7 mouse cellular contexts compared by ENCODE assay signal in genomic region chr2:163968581-163968980, GRCm38 (mm10). TPM values are rescaled to one million over a fixed set of nuclear protein-coding genes. Genes with fewer than 3 reads are reported as not detected.
A peak's percentile ranks its signal among the peaks of the same experiment; 100 is the strongest.
DNase-seq lines count a peak whose midpoint lies in the region; ATAC-seq and TF ChIP-seq lines count a peak whose summit lies in the region.

No protein-coding gene starts in this region.

- no peaks in the 10 kb centered on the region for H3K9me3 ChIP-seq in kidney, postnatal 0 days (replicated peaks; ENCODE audit: low read length)

- no peaks in the 10 kb centered on the region for H3K36me3 ChIP-seq in kidney, postnatal 0 days (ENCODE audit: insufficient read depth, low read length)

- TF ChIP-seq POLR2A in bone marrow macrophage, adult 2 months (IDR thresholded peaks at IDR 0.05; ENCODE audit: borderline replicate concordance, low read depth, low read length): no peak

- peak; percentile 58 for DNase-seq in urinary bladder, postnatal 14 days (ENCODE audit: low spot score)
- DNase-seq in urinary bladder, postnatal 4 days (ENCODE audit: low spot score in 2 of 2): no peak
- peak; percentile 78 for DNase-seq in kidney, postnatal 0 days (ENCODE audit: low spot score)
- DNase-seq in lung, adult 18-20 months: peak; percentile 37 to 39
- DNase-seq in retina, adult 2 months (ENCODE audit: low read depth, low spot score): peak; percentile 50

- 0 out of 2 replicates have a peak, but pooled peaks have one; percentile 64 for ATAC-seq in erythroblast, adult 5-6 weeks (replicated peaks; ENCODE audit: low FRiP score, poor library complexity, severe bottlenecking)
- no peak for ATAC-seq in kidney, postnatal 0 days (replicated peaks; ENCODE audit: low FRiP score, low read depth)

- no peaks in the 10 kb centered on the region for H3K27me3 ChIP-seq in kidney, postnatal 0 days (ENCODE audit: insufficient read depth, low read length)

- peak; percentile 86 for TF ChIP-seq CTCF in bone marrow macrophage, adult 2 months (IDR thresholded peaks at IDR 0.05; ENCODE audit: low read depth, low read length)
- TF ChIP-seq CTCF in kidney, postnatal 0 days (IDR thresholded peaks at IDR 0.05; ENCODE audit: low read depth): peak; percentile 97

- H3K9ac ChIP-seq in kidney, postnatal 0 days (ENCODE audit: low read depth, low read length): no peak overlapping the region

- H3K27ac ChIP-seq in bone marrow macrophage, adult 2 months (ENCODE audit: insufficient read depth, low read depth, low read length): no peak overlapping the region
- H3K27ac ChIP-seq in kidney, postnatal 0 days: no peak overlapping the region

- WGBS in kidney, postnatal 0 days: 1% methylated on average over 5 of the region's 5 CpGs

- no peak overlapping the region for H3K4me3 ChIP-seq in bone marrow macrophage, adult 2 months (ENCODE audit: insufficient read depth, low read length)
- H3K4me3 ChIP-seq in kidney, postnatal 0 days (replicated peaks; ENCODE audit: low read depth, low read length): no peak overlapping the region

- H3K4me2 ChIP-seq in kidney, postnatal 0 days (ENCODE audit: low read length): no peak overlapping the region

- no peaks in the 10 kb centered on the region for H3K4me1 ChIP-seq in bone marrow macrophage, adult 2 months (ENCODE audit: control insufficient read depth, insufficient read depth, low read length)
- H3K4me1 ChIP-seq in kidney, postnatal 0 days (replicated peaks; ENCODE audit: insufficient read depth, low read length): no peaks in the 10 kb centered on the region; the same call in 1 of the 2 replicates

RNA-seq across cellular contexts. Expression of gene Ywhab, which starts 26.2 kb away (rescaled TPM):
- 157 and 160 TPM in 2 replicates for polyA plus RNA-seq in bone marrow macrophage, adult 2 months (2012; ENCODE audit: insufficient read depth, insufficient read length, missing spikeins)
- total RNA-seq in erythroblast, adult 5-6 weeks (2015; ENCODE audit: low replicate concordance): 49.3 and 49.6 TPM in 2 replicates
- total RNA-seq in erythroblast, adult 5-6 weeks (2017; ENCODE audit: low replicate concordance): 18.8 and 25.1 TPM in 2 replicates
- 261 and 288 TPM in 2 replicates for polyA plus RNA-seq in kidney, postnatal 0 days (2015; fragmentation: Nextera tagmentation; extraction: Ambion mirVana)

RNA-seq across cellular contexts. Expression of gene Rims4, which starts 50.1 kb away (rescaled TPM):
- not detected in 2 replicates for polyA plus RNA-seq in bone marrow macrophage, adult 2 months (2012; ENCODE audit: insufficient read depth, insufficient read length, missing spikeins)
- not detected in 2 replicates for total RNA-seq in erythroblast, adult 5-6 weeks (2015; ENCODE audit: low replicate concordance)
- total RNA-seq in erythroblast, adult 5-6 weeks (2017; ENCODE audit: low replicate concordance): not detected in 2 replicates
- 0.33 and 0.50 TPM in 2 replicates for polyA plus RNA-seq in kidney, postnatal 0 days (2015; fragmentation: Nextera tagmentation; extraction: Ambion mirVana)

RNA-seq across cellular contexts. Expression of gene Pabpc1l, which starts 56.7 kb away (rescaled TPM):
- polyA plus RNA-seq in bone marrow macrophage, adult 2 months (2012; ENCODE audit: insufficient read depth, insufficient read length, missing spikeins): 2.5 and 3.2 TPM in 2 replicates
- 2.3 TPM in 1 of 2 replicates, not detected in the other for total RNA-seq in erythroblast, adult 5-6 weeks (2015; ENCODE audit: low replicate concordance)
- not detected in 2 replicates for total RNA-seq in erythroblast, adult 5-6 weeks (2017; ENCODE audit: low replicate concordance)
- polyA plus RNA-seq in kidney, postnatal 0 days (2015; fragmentation: Nextera tagmentation; extraction: Ambion mirVana): 2.7 and 4.0 TPM in 2 replicates

Comparison
In these comparisons a context has a peak if more than half of its experiments do, and no peak if none do; other contexts are left out.
1. DNase-seq: peak in urinary bladder, postnatal 14 days (single experiment), kidney, postnatal 0 days (single experiment), lung, adult 18-20 months (2 of 2) and retina, adult 2 months (single experiment); none in urinary bladder, postnatal 4 days (0 of 2).